Mouse (Mus musculus) limb, embryonic 14.5 days (tissue): ENCODE results near the gene 2310039H08Rik. TPM values are rescaled to one million over a fixed set of nuclear protein-coding genes. Genes with fewer than 3 reads are reported as not detected.

Experiments used
- ATAC-seq: fragments of 200-750 bp; cut with Nextera tagmentation; 2 replicates; pipeline ENCODE4 v1.8.0; 2017; ENCODE audit warnings: low read depth, moderate number of reproducible peaks, moderate TSS enrichment; ENCODE audit not compliant: low FRiP score
- DNase-seq: peaks from one replicate; pipeline ENCODE4 v3.0.0-alpha.2; 2015; ENCODE audit warnings: low spot score
- H3K27ac ChIP-seq: fragments of 300-500 bp; sonication (generic); replicated peaks from 2 replicates; pipeline ENCODE4 v1.5.1; 2014; ENCODE audit warnings: low read depth, mild to moderate bottlenecking, low read length, moderate library complexity, mixed read lengths
- H3K27me3 ChIP-seq: fragments of 300-500 bp; sonication (generic); 2 replicates; pipeline ENCODE4 v1.6.1; 2014; ENCODE audit warnings: low read length, mixed read lengths; ENCODE audit not compliant: control insufficient read depth, insufficient read depth
- H3K36me3 ChIP-seq: fragments of 300-500 bp; sonication (generic); 2 replicates; pipeline ENCODE4 v1.6.1; 2014; ENCODE audit warnings: mild to moderate bottlenecking, low read length, moderate library complexity, mixed read lengths; ENCODE audit not compliant: control insufficient read depth, insufficient read depth
- H3K4me1 ChIP-seq: fragments of 300-500 bp; sonication (generic); 2 replicates; pipeline ENCODE4 v1.6.1; 2014; ENCODE audit warnings: antibody characterized with exemption, low read length, mixed read lengths; ENCODE audit not compliant: control insufficient read depth, insufficient read depth
- H3K4me2 ChIP-seq: fragments of 300-500 bp; sonication (generic); replicated peaks from 2 replicates; pipeline ENCODE4 v1.6.1; 2014; ENCODE audit warnings: low read depth, mild to moderate bottlenecking, low read length, moderate library complexity; ENCODE audit not compliant: severe bottlenecking
- H3K4me3 ChIP-seq: fragments of 300-500 bp; sonication (generic); replicated peaks from 2 replicates; pipeline ENCODE4 v1.5.1; 2014; ENCODE audit warnings: low read length
- H3K9ac ChIP-seq: fragments of 300-500 bp; sonication (generic); 2 replicates; pipeline ENCODE4 v1.6.1; 2014; ENCODE audit warnings: mild to moderate bottlenecking, low read depth, low read length, moderate library complexity; ENCODE audit not compliant: severe bottlenecking
- H3K9me3 ChIP-seq: fragments of 300-500 bp; sonication (generic); 2 replicates; pipeline ENCODE4 v1.6.1; 2016; ENCODE audit warnings: low read length; ENCODE audit not compliant: control insufficient read depth
- POLR2A ChIP-seq: fragments of 200-500 bp; IDR thresholded peaks from 2 replicates; pipeline ENCODE4 v1.8.0; 2012; ENCODE audit warnings: inconsistent platforms, mild to moderate bottlenecking, moderate library complexity, borderline replicate concordance; ENCODE audit not compliant: insufficient read depth, insufficient read length; ENCODE audit errors: extremely low read depth
- WGBS: fragments of 180-500 bp; shearing (Covaris S2); extraction: QIAGEN DNeasy Blood & Tissue Kit; methylation state at CpG from one replicate; pipeline ENCODE4 v1.1.7; 2014; 5-methylcytosine and 5-hydroxymethylcytosine counted together
- polyA plus RNA-seq, 2 experiments: library from polyadenylated mRNA; depleted of rRNA in 1 of 2; stranded (reverse) in 1 of 2; unstranded in 1 of 2; fragments of >200 nt; fragmentation: Nextera tagmentation in 1 of 2; extraction: Ambion mirVana in 1 of 2; gene quantifications; 2 replicates each; pipeline versions ENCODE4 v1.2.1 to v1.2.3; 2012 to 2014

2310039H08Rik gene
- polyA plus RNA-seq, 2 experiments = 85.4 to 106 TPM

DNA sequence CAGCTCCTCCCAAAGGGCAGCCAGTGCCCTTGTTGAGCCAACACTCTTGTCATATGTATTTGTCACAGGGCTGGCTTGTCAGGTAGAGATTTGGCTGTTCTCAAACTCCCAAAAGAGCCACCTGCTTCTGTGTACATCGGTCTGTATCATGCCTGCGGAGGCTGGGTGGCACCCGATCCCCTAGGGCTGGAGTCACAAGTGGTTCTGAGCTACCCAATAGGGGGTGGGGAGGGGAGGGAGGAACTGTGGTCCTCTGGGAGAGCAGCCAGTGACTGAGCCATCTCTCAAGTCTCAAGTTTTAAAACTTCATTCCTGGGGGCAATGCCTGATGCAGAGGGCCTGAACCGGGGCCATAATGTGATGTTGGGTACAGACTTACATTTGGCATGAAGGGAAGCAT is 24.3 kb downstream of the 2310039H08Rik start:
- no peak for TF ChIP-seq POLR2A
- peaks cover 34% of the 10 kb centered on the region for H3K36me3 ChIP-seq

GRCm38 (mm10) chr17:46797386-46797785 is 25.0 kb downstream of the 2310039H08Rik start:
- Histone ChIP-seq H3K4me2 (no peak overlapping the region), H3K9ac (no peak overlapping the region), H3K9me3 (no peaks in the 10 kb centered on the region), H3K4me3 (no peak overlapping the region), H3K36me3 (peaks cover 39% of the 10 kb centered on the region), H3K27ac (no peak overlapping the region), H3K4me1 (no peaks in the 10 kb centered on the region), H3K27me3 (no peaks in the 10 kb centered on the region)
- no peak for TF ChIP-seq POLR2A
- 48% methylated on average over 6 of the region's 8 CpGs for WGBS
- ATAC-seq (no peak), DNase-seq (no peak)

More for the DNA sequence above, 24.3 kb downstream of the 2310039H08Rik start:
- ATAC-seq = no peak
- DNase-seq = no peak
- no peak overlapping the region for H3K4me2 ChIP-seq
- H3K27me3 ChIP-seq = no peaks in the 10 kb centered on the region
- no peaks in the 10 kb centered on the region for H3K9me3 ChIP-seq
- WGBS = 93% methylated on average over 4 of the region's 4 CpGs
- no peaks in the 10 kb centered on the region for H3K4me1 ChIP-seq
- H3K9ac ChIP-seq = no peak overlapping the region
- no peak overlapping the region for H3K27ac ChIP-seq
- H3K4me3 ChIP-seq = no peak overlapping the region

GRCm38 (mm10) chr17:46799680-46800079 is 27.2 kb downstream of the 2310039H08Rik start:
- Histone ChIP-seq H3K4me2 (no peak overlapping the region), H3K9ac (no peak overlapping the region), H3K27me3 (no peaks in the 10 kb centered on the region), H3K4me3 (no peak overlapping the region), H3K36me3 (peaks cover 48% of the 10 kb centered on the region), H3K9me3 (no peaks in the 10 kb centered on the region), H3K27ac (no peak overlapping the region), H3K4me1 (no peaks in the 10 kb centered on the region)
- DNase-seq = no peak
- TF ChIP-seq POLR2A = no peak
- no peak for ATAC-seq
- WGBS = 81% methylated on average over 10 of the region's 10 CpGs

DNA sequence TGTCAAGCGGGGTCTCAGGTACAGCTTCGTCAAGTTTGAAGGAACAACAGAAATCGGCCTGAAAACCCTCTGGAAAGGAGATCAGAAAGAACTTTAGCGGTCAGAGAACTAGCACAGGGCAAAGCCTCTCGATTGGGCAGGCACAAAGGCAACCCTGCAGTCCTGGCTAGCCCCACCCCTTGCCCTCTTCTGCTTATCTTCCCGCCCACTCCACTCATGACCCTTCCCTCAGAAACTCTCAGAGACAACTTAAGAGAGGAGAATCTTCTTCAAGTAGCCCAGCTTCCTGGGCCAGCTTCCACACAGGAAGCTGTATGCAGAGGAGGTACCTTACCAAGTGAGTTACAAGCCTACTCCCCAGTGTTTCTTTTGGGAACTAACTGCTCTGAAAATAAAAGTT is 29.3 kb downstream of the 2310039H08Rik start:
- Histone ChIP-seq H3K9ac (no peak overlapping the region), H3K4me3 (no peak overlapping the region), H3K27me3 (no peaks in the 10 kb centered on the region), H3K4me1 (no peaks in the 10 kb centered on the region), H3K4me2 (no peak overlapping the region), H3K27ac (no peak overlapping the region), H3K9me3 (no peaks in the 10 kb centered on the region), H3K36me3 (peaks cover 63% of the 10 kb centered on the region)
- no peak for DNase-seq
- ATAC-seq = no peak
- TF ChIP-seq POLR2A = no peak
- 90% methylated on average over 6 of the region's 6 CpGs for WGBS

DNA sequence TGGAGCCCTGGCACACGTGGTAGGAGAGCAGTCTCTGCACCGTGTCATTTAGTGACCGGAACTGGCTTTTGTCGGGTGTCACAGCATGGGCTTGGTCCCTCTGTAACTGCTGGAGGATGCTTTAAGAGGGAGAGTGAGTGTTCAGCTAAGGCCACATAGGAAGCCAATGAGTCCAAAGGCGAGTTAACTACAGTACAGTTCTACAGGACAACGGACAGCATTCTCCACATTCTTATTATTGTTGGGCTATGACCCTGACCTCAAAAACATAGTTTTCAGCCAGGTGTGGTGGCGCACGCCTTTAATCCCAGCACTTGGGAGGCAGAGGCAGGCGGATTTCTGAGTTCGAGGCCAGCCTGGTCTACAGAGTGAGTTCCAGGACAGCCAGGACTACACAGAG is 35.9 kb downstream of the 2310039H08Rik start:
- H3K9me3 ChIP-seq = no peaks in the 10 kb centered on the region
- peaks cover 66% of the 10 kb centered on the region for H3K36me3 ChIP-seq
- no peaks in the 10 kb centered on the region for H3K4me1 ChIP-seq
- H3K27ac ChIP-seq = no peak overlapping the region
- H3K4me2 ChIP-seq = no peak overlapping the region
- no peak overlapping the region for H3K4me3 ChIP-seq
- WGBS = 86% methylated on average over 10 of the region's 10 CpGs
- no peak overlapping the region for H3K9ac ChIP-seq
- TF ChIP-seq POLR2A = no peak
- no peak for ATAC-seq
- DNase-seq = no peak
- H3K27me3 ChIP-seq = no peaks in the 10 kb centered on the region
